8 mouse cellular contexts compared by ENCODE assay signal in genomic region chr2:168114699-168115350, GRCm38 (mm10). TPM values are rescaled to one million over a fixed set of nuclear protein-coding genes. Genes with fewer than 3 reads are reported as not detected.
DNase-seq lines count a peak whose midpoint lies in the region; ATAC-seq and TF ChIP-seq lines count a peak whose summit lies in the region.

No protein-coding gene starts in this region.

- H3K4me3 ChIP-seq in embryonic fibroblast, embryonic 13.5 days (ENCODE audit: insufficient read depth, low read length), result no peak overlapping the region
- H3K4me3 ChIP-seq in heart, embryonic 11.5 days (ENCODE audit: low read depth, low read length), result no peak overlapping the region
- no peak overlapping the region for H3K4me3 ChIP-seq in liver, embryonic 12.5 days
- H3K4me3 ChIP-seq in neural tube, embryonic 11.5 days (ENCODE audit: low read depth, low read length), result no peak overlapping the region

- TF ChIP-seq POLR2A in embryonic fibroblast, embryonic 13.5 days (IDR thresholded peaks at IDR 0.05; ENCODE audit: low read depth, low read length), result peak; percentile 53; the same call in 1 of the 2 replicates

- no peaks in the 10 kb centered on the region for H3K27me3 ChIP-seq in heart, embryonic 11.5 days (ENCODE audit: control insufficient read depth, insufficient read depth, low read length)
- peaks cover 39% of the 10 kb centered on the region for H3K27me3 ChIP-seq in liver, embryonic 12.5 days (replicated peaks)
- H3K27me3 ChIP-seq in neural tube, embryonic 11.5 days (ENCODE audit: control insufficient read depth, insufficient read depth, low read length), result no peaks in the 10 kb centered on the region

- no peaks in the 10 kb centered on the region for H3K9me3 ChIP-seq in heart, embryonic 11.5 days (replicated peaks; ENCODE audit: control insufficient read depth, low read length)
- H3K9me3 ChIP-seq in liver, embryonic 12.5 days (replicated peaks), result no peaks in the 10 kb centered on the region
- no peaks in the 10 kb centered on the region for H3K9me3 ChIP-seq in neural tube, embryonic 11.5 days (ENCODE audit: control insufficient read depth, low read length)

- peak overlapping the region; percentile 74 for H3K9ac ChIP-seq in heart, embryonic 11.5 days (ENCODE audit: low read depth, low read length)
- peak overlapping the region; percentile 44; the same call in 1 of the 2 replicates for H3K9ac ChIP-seq in liver, embryonic 12.5 days
- peak overlapping the region; percentile 50 for H3K9ac ChIP-seq in neural tube, embryonic 11.5 days (ENCODE audit: low read length)

- no peaks in the 10 kb centered on the region for H3K4me1 ChIP-seq in embryonic fibroblast, embryonic 13.5 days (ENCODE audit: control insufficient read depth, insufficient read depth, low read length)
- peaks cover 9% of the 10 kb centered on the region for H3K4me1 ChIP-seq in heart, embryonic 11.5 days (ENCODE audit: control insufficient read depth, insufficient read depth, low read length)
- peaks cover 42% of the 10 kb centered on the region for H3K4me1 ChIP-seq in liver, embryonic 12.5 days
- H3K4me1 ChIP-seq in neural tube, embryonic 11.5 days (ENCODE audit: control insufficient read depth, insufficient read depth, low read length), result peaks cover 8% of the 10 kb centered on the region

- H3K4me2 ChIP-seq in heart, embryonic 11.5 days, result 0 out of 2 replicates have a peak overlapping the region, but pooled peaks have one; percentile 18
- H3K4me2 ChIP-seq in liver, embryonic 12.5 days, result no peak overlapping the region
- H3K4me2 ChIP-seq in neural tube, embryonic 11.5 days (ENCODE audit: low read depth), result no peak overlapping the region

- 16% methylated on average over 17 of the region's 17 CpGs for WGBS in heart, embryonic 11.5 days (ENCODE audit: insufficient replicate concordance)
- 29% methylated on average over 17 of the region's 17 CpGs for WGBS in liver, embryonic 12.5 days (ENCODE audit: insufficient replicate concordance)
- WGBS in neural tube, embryonic 11.5 days, result 14% methylated on average over 17 of the region's 17 CpGs

- DNase-seq in cerebellum, postnatal 14 days, result peak; percentile 37 to 76
- no peak for DNase-seq in cerebellum, adult 11-12 months
- peak; percentile 91 for DNase-seq in kidney, adult 9 months
- DNase-seq in neural tube, embryonic 11.5 days (ENCODE audit: low spot score), result peak; percentile 91
- peak; percentile 32 for DNase-seq in thymus, postnatal 25 days

- no peaks in the 10 kb centered on the region for H3K36me3 ChIP-seq in heart, embryonic 11.5 days (ENCODE audit: control insufficient read depth, insufficient read depth, low read length)
- no peaks in the 10 kb centered on the region for H3K36me3 ChIP-seq in liver, embryonic 12.5 days
- H3K36me3 ChIP-seq in neural tube, embryonic 11.5 days (ENCODE audit: control insufficient read depth, insufficient read depth, low read length), result no peaks in the 10 kb centered on the region

- ATAC-seq in heart, embryonic 11.5 days (replicated peaks; ENCODE audit: insufficient number of reproducible peaks, low FRiP score, low TSS enrichment), result 0 out of 2 replicates have a peak, but pooled peaks have one; percentile 62
- peak; percentile 57 for ATAC-seq in liver, embryonic 12.5 days
- peak; percentile 46 for ATAC-seq in neural tube, embryonic 11.5 days (ENCODE audit: insufficient read depth, low FRiP score, low TSS enrichment)

- H3K27ac ChIP-seq in embryonic fibroblast, embryonic 13.5 days (ENCODE audit: insufficient read depth, low read length), result no peak overlapping the region
- peak overlapping the region; percentile 70; the same call in 1 of the 2 replicates for H3K27ac ChIP-seq in heart, embryonic 11.5 days (ENCODE audit: low read depth, low read length)
- no peak overlapping the region for H3K27ac ChIP-seq in liver, embryonic 12.5 days
- peak overlapping the region; percentile 11 for H3K27ac ChIP-seq in neural tube, embryonic 11.5 days (ENCODE audit: low read depth, low read length)

- peak; percentile 29; the same call in 1 of the 2 replicates for TF ChIP-seq CTCF in embryonic fibroblast, embryonic 13.5 days (IDR thresholded peaks at IDR 0.05; ENCODE audit: borderline replicate concordance, insufficient read depth, low read length)

RNA-seq across cellular contexts. Expression of gene Pard6b, which starts 34.0 kb away (rescaled TPM):
- 1.6 and 2.6 TPM in 2 replicates for polyA plus RNA-seq in embryonic fibroblast, embryonic 13.5 days (2011; ENCODE audit: insufficient read length, low read depth, missing spikeins)
- polyA plus RNA-seq in heart, embryonic 11.5 days (2014; fragmentation: Nextera tagmentation; extraction: Ambion mirVana), result 8.9 and 11.8 TPM in 2 replicates
- 4.5 and 4.9 TPM in 2 replicates for polyA plus RNA-seq in liver, embryonic 12.5 days (2016; fragmentation: Nextera tagmentation; extraction: Ambion mirVana)
- polyA plus RNA-seq in neural tube, embryonic 11.5 days (2014; fragmentation: Nextera tagmentation; extraction: Ambion mirVana), result 6.7 and 7.8 TPM in 2 replicates

Comparison
In these comparisons a context has a peak if more than half of its experiments do, and no peak if none do; other contexts are left out.
1. H3K27ac ChIP-seq: peak in heart, embryonic 11.5 days (single experiment) and neural tube, embryonic 11.5 days (single experiment); none in embryonic fibroblast, embryonic 13.5 days (single experiment) and liver, embryonic 12.5 days (single experiment).
2. Peak in every context shown above with its lines, with median percentiles within 50 percentile points of each other: ATAC-seq and H3K9ac ChIP-seq.